Mouse (Mus musculus) kidney, adult 2 months (tissue): ENCODE measurements around the gene Sytl1. TPM values are rescaled to one million over a fixed set of nuclear protein-coding genes. Genes with fewer than 3 reads are reported as not detected.

ENCODE experiments used
- DNase-seq: peaks from one replicate; pipeline ENCODE4 v3.0.0; 2021
- H3K27ac ChIP-seq: fragments of 200-500 bp; 2 replicates; pipeline ENCODE4 v1.5.1; 2012; ENCODE audit warnings: low read depth, low read length, control low read depth, inconsistent platforms; ENCODE audit not compliant: insufficient read depth
- H3K27me3 ChIP-seq: fragments of 200-500 bp; replicated peaks from 2 replicates; pipeline ENCODE4 v1.6.1; 2012; ENCODE audit warnings: mild to moderate bottlenecking, moderate library complexity, low read length, inconsistent platforms; ENCODE audit not compliant: control insufficient read depth, insufficient read depth
- H3K36me3 ChIP-seq: fragments of 200-500 bp; 2 replicates; pipeline ENCODE4 v1.6.1; 2012; ENCODE audit warnings: mild to moderate bottlenecking, moderate library complexity, low read length, inconsistent platforms; ENCODE audit not compliant: control insufficient read depth, insufficient read depth
- H3K4me1 ChIP-seq: fragments of 200-500 bp; 2 replicates; pipeline ENCODE4 v1.6.1; 2011; ENCODE audit warnings: low read length; ENCODE audit not compliant: control insufficient read depth, insufficient read depth
- H3K4me3 ChIP-seq: fragments of 200-500 bp; 2 replicates; pipeline ENCODE4 v1.5.1; 2011; ENCODE audit warnings: mild to moderate bottlenecking, low read depth, low read length, control low read depth; ENCODE audit not compliant: insufficient read depth
- CTCF ChIP-seq: fragments of 200-500 bp; conservative IDR thresholded peaks from 2 replicates; pipeline ENCODE4 v1.5.1; 2011; ENCODE audit warnings: low read depth, mild to moderate bottlenecking, control low read depth, low read length, moderate library complexity, mixed read lengths; ENCODE audit not compliant: insufficient read depth, insufficient read length
- POLR2A ChIP-seq: fragments of 200-500 bp; IDR thresholded peaks from one replicate; pipeline ENCODE4 v1.6.1; 2011; ENCODE audit warnings: low read depth, low read length, control low read depth
- WGBS: fragments of 180-500 bp; shearing (Covaris S2); methylation state at CpG from one replicate; pipeline ENCODE4 v1.1.7; 2018; 5-methylcytosine and 5-hydroxymethylcytosine counted together
- polyA plus RNA-seq: library from polyadenylated mRNA; depleted of rRNA; stranded (reverse); fragments of >200 nt; gene quantifications from 2 replicates; pipeline ENCODE4 v1.2.3, GENCODE M21; 2012

The Sytl1 gene
- polyA plus RNA-seq, 1 experiment, result 5.9 TPM

GRCm38 (mm10) chr4:133223875-133224274 is 39.0 kb downstream of the Sytl1 start:
- no peak for TF ChIP-seq CTCF
- no peak for TF ChIP-seq POLR2A
- Histone ChIP-seq H3K4me1 (no peaks in the 10 kb centered on the region), H3K27ac (no peak overlapping the region), H3K4me3 (no peak overlapping the region), H3K27me3 (no peaks in the 10 kb centered on the region), H3K36me3 (no peaks in the 10 kb centered on the region)
- DNase-seq, result no peak
- WGBS, result 84% methylated on average over 5 of the region's 5 CpGs

- Histone ChIP-seq H3K4me3 (no peak overlapping the region), H3K27ac (no peak overlapping the region), H3K36me3 (no peaks in the 10 kb centered on the region), H3K4me1 (0 out of 2 replicates have a peak, but pooled peaks cover 2% of the 10 kb centered on the region), H3K27me3 (no peaks in the 10 kb centered on the region)
- no peak for DNase-seq
- TF ChIP-seq CTCF, result no peak
- no peak for TF ChIP-seq POLR2A
- WGBS, result 91% methylated on average over 8 of the region's 8 CpGs
These were observed 41.2 kb downstream of the Sytl1 start for GRCm38 (mm10) chr4:133221701-133222100.

GRCm38 (mm10) chr4:133220656-133221055 is 42.3 kb downstream of the Sytl1 start:
- no peaks in the 10 kb centered on the region for H3K36me3 ChIP-seq
- H3K4me3 ChIP-seq, result peak overlapping the region; percentile 40; the same call in 1 of the 2 replicates
- H3K27ac ChIP-seq, result no peak overlapping the region
- peak; percentile 74 for DNase-seq
- WGBS, result 10% methylated on average over 25 of the region's 25 CpGs
- no peaks in the 10 kb centered on the region for H3K27me3 ChIP-seq
- 0 out of 2 replicates have a peak, but pooled peaks cover 2% of the 10 kb centered on the region for H3K4me1 ChIP-seq
- TF ChIP-seq CTCF (no peak), POLR2A (no peak)

- H3K4me3 ChIP-seq, result no peak overlapping the region
- no peaks in the 10 kb centered on the region for H3K27me3 ChIP-seq
- no peak overlapping the region for H3K27ac ChIP-seq
- H3K4me1 ChIP-seq, result 0 out of 2 replicates have a peak, but pooled peaks cover 2% of the 10 kb centered on the region
- TF ChIP-seq POLR2A, result no peak
- no peak for TF ChIP-seq CTCF
- DNase-seq, result no peak
- no peaks in the 10 kb centered on the region for H3K36me3 ChIP-seq
- WGBS, result 85% methylated on average over 3 of the region's 3 CpGs
These were observed 44.2 kb downstream of the Sytl1 start for GRCm38 (mm10) chr4:133218745-133219144.

GRCm38 (mm10) chr4:133217641-133218040 is 45.3 kb downstream of the Sytl1 start:
- Histone ChIP-seq H3K27me3 (no peaks in the 10 kb centered on the region), H3K4me1 (peaks cover 6% of the 10 kb centered on the region; the same call in 1 of the 2 replicates), H3K27ac (no peak overlapping the region), H3K36me3 (no peaks in the 10 kb centered on the region), H3K4me3 (no peak overlapping the region)
- WGBS, result 7% methylated on average over 5 of the region's 5 CpGs
- peak; percentile 66 for DNase-seq
- TF ChIP-seq CTCF (peak; percentile 84), POLR2A (no peak)

GRCm38 (mm10) chr4:133213661-133214060 is 49.3 kb downstream of the Sytl1 start:
- no peaks in the 10 kb centered on the region for H3K36me3 ChIP-seq
- 57% methylated on average over 10 of the region's 10 CpGs for WGBS
- peaks cover 7% of the 10 kb centered on the region; the same call in 1 of the 2 replicates for H3K4me1 ChIP-seq
- DNase-seq, result no peak
- H3K4me3 ChIP-seq, result no peak overlapping the region
- TF ChIP-seq POLR2A (no peak), CTCF (no peak)
- H3K27ac ChIP-seq, result no peak overlapping the region
- no peaks in the 10 kb centered on the region for H3K27me3 ChIP-seq

- Histone ChIP-seq H3K4me3 (no peak overlapping the region), H3K27ac (no peak overlapping the region), H3K36me3 (no peaks in the 10 kb centered on the region), H3K27me3 (no peaks in the 10 kb centered on the region), H3K4me1 (peaks cover 7% of the 10 kb centered on the region; the same call in 1 of the 2 replicates)
- peak; percentile 45 for DNase-seq
- TF ChIP-seq POLR2A (no peak), CTCF (no peak; the same call in 1 of the 2 replicates)
- WGBS, result 5% methylated on average over 9 of the region's 9 CpGs
These were observed 49.7 kb downstream of the Sytl1 start for GRCm38 (mm10) chr4:133213268-133213590.
